Mouse (Mus musculus) cortical plate, adult 2 months (tissue): ENCODE measurements around the gene Fkbp5.

Experiments
- CTCF ChIP-seq: fragments of 200-500 bp; IDR thresholded peaks from 2 replicates; pipeline ENCODE4 v1.5.1; 2011; ENCODE audit warnings: mild to moderate bottlenecking, control low read depth, low read length; ENCODE audit not compliant: insufficient read depth; ENCODE audit errors: extremely low read depth
- POLR2A ChIP-seq: fragments of 200-500 bp; IDR thresholded peaks from 2 replicates; pipeline ENCODE4 v1.6.1; 2011; ENCODE audit warnings: mild to moderate bottlenecking, low read length, control low read depth; ENCODE audit not compliant: insufficient read depth; ENCODE audit errors: extremely low read depth

- TF ChIP-seq CTCF (no peak), POLR2A (no peak)
Measured at GRCm38 (mm10) chr17:28406471-28406870, 110.9 kb downstream of the Fkbp5 start.
